Mouse (Mus musculus) layer of hippocampus, postnatal 36 days (tissue): ENCODE results near the gene Plpp7. TPM values are rescaled to one million over a fixed set of nuclear protein-coding genes. Genes with fewer than 3 reads are reported as not detected.

Source experiments
- DNase-seq, 2 experiments: peaks; one replicate each; pipeline ENCODE4 v3.0.0; 2022
- total RNA-seq, 2 experiments: library from RNA; stranded (reverse); gene quantifications; 2 replicates each; pipeline ENCODE4 v1.2.3; 2021

The Plpp7 gene
- total RNA-seq, 2 experiments from 2014 or later: 23.2 to 24.9 TPM

DNA sequence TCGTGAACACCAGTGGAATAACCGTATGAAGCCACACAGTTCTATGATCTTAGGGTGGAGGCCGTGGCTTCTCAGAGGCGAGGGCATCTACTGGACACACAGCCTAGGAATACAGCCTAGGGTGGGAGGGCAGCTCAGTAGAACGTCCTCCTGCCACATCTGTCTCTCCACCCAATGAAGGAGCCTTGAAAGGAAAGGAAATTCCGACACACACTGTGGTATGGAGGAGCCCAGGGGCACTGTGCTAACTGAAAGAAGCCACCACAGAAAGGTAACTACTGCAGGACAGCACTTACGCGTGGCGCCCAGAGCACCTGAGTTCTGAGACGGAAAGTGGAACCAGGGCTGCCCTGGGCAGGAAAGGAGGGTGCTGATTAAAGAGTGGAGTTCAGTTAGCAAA lies 24.6 kb upstream of the Plpp7 start:
- DNase-seq: no peak

DNA sequence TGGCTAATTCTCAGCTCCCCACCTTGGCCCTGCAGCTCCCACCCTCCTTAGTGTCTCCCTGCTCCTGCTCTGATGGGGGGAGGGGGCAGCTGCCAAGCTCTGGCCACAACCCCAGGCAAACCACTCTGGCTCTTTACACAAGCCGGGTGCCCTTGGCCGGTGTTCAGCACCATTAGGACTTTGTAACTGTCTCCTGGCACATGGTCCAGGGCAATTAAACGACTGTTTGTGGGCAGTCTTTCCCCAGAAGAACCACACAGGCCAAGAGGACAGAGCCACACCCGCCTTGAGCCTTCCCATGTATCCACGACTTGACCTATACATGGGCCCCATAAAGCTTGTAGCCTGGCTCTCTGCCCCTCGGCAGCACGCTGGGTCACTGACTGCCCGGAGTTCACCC lies 20.9 kb upstream of the Plpp7 start:
- DNase-seq: peak in 1 of 2 experiments; percentile 27

DNA sequence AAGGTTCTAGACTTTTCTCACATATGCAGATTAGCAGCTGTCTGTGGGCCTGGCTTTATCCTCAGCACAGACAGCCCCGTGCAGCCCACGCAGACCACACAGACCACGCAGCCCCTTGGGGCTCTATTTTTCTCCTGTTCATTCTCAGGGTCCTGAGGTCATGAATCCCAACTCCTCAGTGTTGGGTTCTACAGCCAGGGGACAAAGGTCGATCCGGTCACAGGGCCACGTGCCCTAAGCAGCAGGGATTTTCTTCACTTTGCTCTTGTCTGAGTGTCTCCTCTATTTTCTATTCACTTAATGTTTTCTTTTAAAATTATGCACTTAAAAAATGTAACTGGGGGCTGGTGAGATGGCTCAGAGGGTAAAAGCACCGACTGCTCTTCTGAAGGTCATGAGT lies 20.0 kb upstream of the Plpp7 start:
- no peak for DNase-seq

DNA sequence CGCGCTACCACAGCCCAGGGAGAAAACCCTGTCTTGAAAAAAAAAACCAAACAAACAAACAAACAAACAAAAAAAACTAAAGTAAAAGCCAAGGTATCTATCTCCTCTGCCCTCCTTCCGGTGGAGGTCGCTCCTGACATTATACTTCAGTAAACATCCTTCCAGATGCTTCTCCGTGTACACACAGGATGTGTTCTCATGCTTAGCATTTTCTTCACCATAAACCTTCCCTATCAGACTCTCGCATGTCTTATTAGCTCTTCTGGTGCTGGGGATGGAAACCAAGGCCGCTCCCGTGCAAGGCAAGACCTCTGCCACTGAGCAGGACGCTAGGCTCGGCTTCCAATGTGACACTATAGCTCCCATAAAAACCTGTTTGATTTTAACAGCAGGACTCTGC lies 17.6 kb upstream of the Plpp7 start:
- DNase-seq: no peak

DNA sequence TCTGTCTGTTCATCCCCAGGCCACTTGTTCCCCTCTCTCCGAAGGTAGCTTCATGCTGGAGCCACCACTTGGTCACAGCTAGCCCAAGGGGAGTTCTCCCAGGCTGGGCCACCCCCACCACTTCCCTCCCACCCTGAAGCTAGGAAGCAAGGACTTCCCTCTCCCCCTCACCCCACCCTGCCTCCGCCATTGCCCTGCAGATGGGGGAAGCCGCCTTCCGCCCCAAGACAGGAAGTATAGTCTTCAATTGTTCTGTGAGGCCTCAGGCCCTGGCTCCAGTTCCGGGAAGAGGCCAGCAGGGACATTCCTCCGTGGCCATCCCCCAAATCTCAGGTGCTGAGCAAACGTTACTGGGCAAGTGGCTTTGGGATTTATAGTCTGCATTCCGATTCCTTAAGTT lies 16.8 kb upstream of the Plpp7 start:
- DNase-seq: no peak

GRCm38 (mm10) chr2:32079191-32079725 lies 16.1 kb upstream of the Plpp7 start:
- DNase-seq: no peak

DNA sequence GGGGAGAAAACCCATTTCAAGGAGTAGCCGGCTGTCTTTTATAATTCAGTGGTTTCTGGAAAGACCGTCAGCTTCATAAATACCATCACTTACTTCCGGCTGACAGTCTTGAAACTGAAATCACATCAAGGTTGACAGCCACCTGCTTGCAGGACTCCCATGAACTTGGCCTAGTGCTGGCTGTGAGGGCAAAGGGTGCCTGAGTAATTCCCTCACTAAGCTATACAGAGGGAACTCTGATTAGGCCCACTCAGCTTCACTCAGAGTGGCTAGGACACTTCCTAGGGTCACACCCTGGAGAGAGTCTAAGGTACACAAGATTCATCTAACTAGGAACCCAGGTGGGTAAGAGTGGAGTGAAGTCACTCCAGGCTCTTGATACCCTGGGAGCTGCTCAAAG lies 14.6 kb upstream of the Plpp7 start:
- no peak for DNase-seq

DNA sequence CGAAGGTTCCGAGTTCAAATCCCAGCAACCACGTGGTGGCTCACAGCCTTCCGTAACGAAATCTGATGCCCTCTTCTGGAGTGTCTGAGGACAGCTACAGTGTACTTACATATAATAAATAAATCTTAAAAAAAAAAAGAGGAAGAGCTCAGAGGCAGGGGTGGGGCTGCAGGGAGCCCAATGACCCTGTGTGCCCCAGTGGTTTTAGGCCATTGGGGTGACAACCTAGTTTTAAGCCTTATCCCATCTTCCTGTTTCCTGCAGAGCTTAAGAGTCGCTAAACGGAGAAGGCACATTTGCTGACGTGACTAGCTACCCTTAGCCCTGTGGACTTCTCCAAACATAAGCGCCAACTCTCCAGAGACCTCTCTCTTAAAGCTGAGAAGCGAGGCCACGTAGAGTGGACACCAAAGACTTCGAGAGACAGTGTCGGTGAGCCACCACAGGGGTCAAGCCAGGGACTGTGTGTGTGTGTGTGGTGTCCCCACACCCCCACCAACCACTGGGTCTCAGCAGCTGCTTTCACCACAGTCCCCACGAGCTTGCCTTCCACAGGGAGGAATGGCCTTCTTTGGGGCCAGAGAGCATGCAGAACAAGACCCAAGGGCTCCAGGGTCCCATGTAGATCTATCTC lies 13.9 kb upstream of the Plpp7 start:
- no peak for DNase-seq

DNA sequence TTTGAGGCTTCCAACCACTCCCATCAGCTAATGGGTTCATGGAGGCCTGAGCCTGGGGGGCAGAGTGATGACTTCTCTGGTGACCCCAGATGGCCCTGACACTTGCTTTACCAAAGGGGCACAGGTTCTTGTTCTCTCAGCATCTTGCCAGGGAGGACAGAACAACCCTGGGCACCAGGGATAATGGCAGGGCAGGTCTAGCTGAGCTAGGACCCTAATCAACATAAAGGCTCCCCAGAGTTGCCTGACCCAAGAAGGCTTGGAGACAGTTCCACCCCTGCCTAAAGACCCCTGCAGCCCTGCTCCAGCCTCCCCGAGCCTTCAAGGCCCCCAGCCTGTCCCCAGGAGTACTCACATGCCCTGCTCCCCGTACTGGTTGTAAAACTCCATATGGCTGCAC lies 13.1 kb upstream of the Plpp7 start:
- DNase-seq: no peak

DNA sequence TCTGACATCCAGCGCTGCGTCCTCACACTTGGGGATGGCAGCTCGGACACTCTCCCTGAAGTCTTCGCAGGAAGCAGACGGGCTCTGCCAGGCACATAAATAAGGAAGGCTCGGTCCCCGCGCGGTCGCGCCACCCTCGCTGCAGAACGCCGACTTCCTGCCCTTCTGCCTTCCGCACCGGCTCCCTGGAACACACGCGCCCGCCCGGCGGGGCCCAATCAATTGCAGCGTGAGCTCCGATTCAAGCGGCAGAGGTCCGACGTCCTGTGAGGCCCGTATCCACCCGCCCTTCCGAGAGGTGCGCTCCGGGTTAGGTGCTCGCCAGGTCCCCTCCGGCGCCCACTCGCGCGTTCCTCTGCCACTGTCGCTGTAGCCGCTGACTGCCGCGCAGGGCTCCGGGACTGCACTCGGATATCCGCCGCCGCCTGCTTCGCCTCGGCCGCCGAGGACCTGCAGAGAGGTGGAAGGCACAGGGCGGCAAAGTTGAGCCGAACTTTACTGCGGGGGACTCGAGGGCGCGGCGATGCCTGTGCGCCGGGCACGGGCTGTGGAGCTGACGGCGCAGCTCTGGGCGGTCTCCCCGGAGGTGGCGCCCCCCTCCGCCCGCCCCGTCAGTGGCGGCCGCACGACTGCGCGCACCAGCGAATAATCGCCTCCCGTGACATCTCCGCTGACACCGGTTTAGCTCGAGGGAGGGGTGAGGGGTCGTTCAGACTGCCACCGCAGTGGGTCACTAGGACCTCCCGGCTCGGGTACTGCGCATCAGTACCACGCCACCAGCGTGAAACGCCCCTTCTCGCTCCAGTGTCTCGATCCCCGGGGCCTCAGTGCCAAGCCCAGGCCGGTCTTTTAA lies 11.9 kb upstream of the Plpp7 start:
- peak in 1 of 2 experiments; percentile 28 for DNase-seq

GRCm38 (mm10) chr2:32084111-32084871 lies 11.0 kb upstream of the Plpp7 start, which contains the start of gene Fam78a:
Gene Fam78a (minus strand): TSS chr2:32084857.
- no peak for DNase-seq

DNA sequence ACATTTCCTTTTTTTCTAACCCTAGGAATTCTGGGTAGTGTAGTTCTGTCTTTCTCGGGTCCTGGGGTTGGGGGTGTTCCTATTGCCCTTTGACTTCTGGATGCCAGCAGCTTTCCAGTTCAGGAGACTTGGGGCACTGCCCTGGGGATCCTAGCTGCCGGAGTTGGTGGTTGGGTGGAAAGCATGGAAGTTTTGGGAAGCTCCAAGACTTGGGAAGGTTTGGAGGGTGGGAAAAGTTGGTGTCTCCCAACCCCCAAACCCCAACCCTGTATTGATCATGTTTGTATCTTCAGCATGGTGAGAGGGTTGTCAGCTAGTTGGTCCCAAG lies 10.5 kb upstream of the Plpp7 start:
- no peak for DNase-seq

DNA sequence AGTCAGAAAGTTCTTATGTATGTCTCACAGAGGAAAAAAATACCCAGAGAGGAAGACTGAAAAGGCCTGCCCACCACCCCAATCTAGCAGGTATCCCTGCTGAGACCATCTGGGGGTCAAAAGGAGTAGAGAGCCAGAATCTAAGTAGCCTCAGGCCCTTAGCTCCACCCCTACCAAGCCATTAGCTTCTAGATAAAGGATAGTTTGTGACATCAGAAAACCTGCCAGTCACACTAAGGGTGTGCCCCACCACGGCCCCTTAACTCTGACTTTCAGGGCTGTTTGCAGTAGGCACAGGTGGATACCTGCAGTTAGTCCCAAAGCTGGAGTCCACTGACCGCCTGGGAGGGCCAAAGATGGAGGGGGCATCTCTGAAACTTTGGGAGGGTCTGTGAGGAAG lies 10.1 kb upstream of the Plpp7 start:
- no peak for DNase-seq

- no peak for DNase-seq
Observed at GRCm38 (mm10) chr2:32087606-32088005, 7.7 kb upstream of the Plpp7 start.

- DNase-seq: peak in 1 of 2 experiments; percentile 27
Observed at GRCm38 (mm10) chr2:32088372-32088981, 6.9 kb upstream of the Plpp7 start.

- DNase-seq: no peak
Observed at GRCm38 (mm10) chr2:32089606-32090005, 5.7 kb upstream of the Plpp7 start.

- DNase-seq: no peak
Observed at GRCm38 (mm10) chr2:32090145-32090544, 5.2 kb upstream of the Plpp7 start.

DNA sequence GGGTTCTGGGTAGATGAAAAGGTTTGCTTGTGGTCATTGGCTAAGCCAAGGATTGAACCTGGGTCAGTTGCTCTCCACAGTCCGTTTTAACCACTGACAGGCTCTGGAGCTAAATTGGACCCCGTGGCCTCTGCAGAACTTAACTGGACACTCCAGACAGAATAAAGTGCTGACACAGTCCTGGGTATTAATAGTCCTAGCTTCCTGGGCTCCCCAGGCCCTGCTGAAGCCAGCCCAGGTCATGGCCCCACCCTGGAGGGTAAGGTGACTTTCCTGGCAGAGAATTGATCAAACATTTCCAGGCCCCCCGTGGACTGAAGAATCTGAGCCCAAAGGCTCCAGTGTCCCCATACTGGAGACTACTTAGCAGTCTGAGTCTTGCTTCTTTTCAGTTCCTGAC lies 3.4 kb upstream of the Plpp7 start:
- DNase-seq: no peak

GRCm38 (mm10) chr2:32094001-32094707 lies 1.2 kb upstream of the Plpp7 start:
- no peak for DNase-seq

- no peak for DNase-seq
Observed at GRCm38 (mm10) chr2:32096122-32096420, 743 bp downstream of the Plpp7 start.

DNA sequence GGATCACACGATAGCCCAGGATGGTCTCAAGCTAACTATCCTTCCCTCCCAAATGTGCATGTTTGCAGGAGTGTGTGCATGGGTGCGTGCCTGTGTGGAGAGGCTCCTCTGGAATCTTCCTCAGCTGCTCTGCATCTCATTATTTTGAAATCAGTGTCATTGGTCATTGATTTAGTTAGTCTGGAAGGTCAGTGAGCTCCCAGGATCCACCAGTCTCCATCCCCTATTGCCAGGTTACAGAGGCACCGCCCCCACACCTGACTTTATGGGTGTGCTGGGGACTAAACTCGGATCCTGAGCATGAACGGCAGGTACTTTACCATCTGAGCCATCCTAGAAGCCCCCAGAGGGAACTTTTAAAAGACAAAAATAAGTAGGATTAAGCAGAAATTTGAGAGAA lies 7.6 kb downstream of the Plpp7 start:
- no peak for DNase-seq

DNA sequence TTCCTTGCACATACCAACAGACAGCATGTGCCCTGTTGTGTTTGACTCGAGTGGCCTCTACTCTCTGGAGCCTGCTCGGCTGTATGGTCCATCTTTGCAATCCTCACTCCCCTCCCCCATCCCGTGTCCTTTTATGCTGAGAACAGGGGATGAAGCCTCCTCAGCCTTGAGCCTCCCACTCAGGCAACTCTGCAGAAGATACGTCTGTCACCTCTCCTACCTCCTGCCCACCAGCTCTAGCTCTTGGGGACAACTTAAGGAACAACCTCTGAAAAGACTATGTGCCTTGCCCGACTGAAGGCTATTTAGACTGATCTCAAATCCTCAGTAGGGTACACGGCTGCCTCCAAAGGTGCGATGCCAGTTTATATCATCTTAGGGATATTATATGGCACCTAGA lies 8.2 kb downstream of the Plpp7 start:
- no peak for DNase-seq
